Mouse (Mus musculus) MEL (cell line): ENCODE measurements around the gene 1700001C19Rik. TPM values are rescaled to one million over a fixed set of nuclear protein-coding genes. Genes with fewer than 3 reads are reported as not detected.

Experiments used
- DNase-seq: peaks from one replicate; pipeline ENCODE4 v3.0.0; 2011; ENCODE audit warnings: low read depth, low spot score
- H3K27ac ChIP-seq: 2 replicates; pipeline ENCODE4 v1.5.1; 2012; ENCODE audit warnings: low read depth, mild to moderate bottlenecking, control low read depth, low read length, moderate library complexity; ENCODE audit not compliant: control insufficient read depth
- H3K27me3 ChIP-seq, 2 experiments: fragments of 150-350 bp in 1 of 2; sonication (generic) in 1 of 2; 2 replicates each; pipeline ENCODE4 v1.6.1; 2012; ENCODE audit warnings: low read length in 2 of 2, mild to moderate bottlenecking in 2 of 2, improper control_type of control experiment in 1 of 2, moderate library complexity in 1 of 2; ENCODE audit not compliant: insufficient read depth in 2 of 2, control insufficient read depth in 1 of 2
- H3K36me3 ChIP-seq, 2 experiments: 2 replicates each; pipeline ENCODE4 v1.6.1; 2012 to 2014; ENCODE audit warnings: low read length in 2 of 2, improper control_type of control experiment in 1 of 2, inconsistent platforms in 1 of 2, mild to moderate bottlenecking in 1 of 2; ENCODE audit not compliant: insufficient read depth in 2 of 2, control insufficient read depth in 1 of 2
- H3K4me1 ChIP-seq, 2 experiments: fragments of 150-350 bp in 1 of 2; sonication (generic) in 1 of 2; 2 replicates each; pipeline ENCODE4 v1.6.1; 2012; ENCODE audit warnings: low read length in 2 of 2, improper control_type of control experiment in 1 of 2, mild to moderate bottlenecking in 1 of 2; ENCODE audit not compliant: insufficient read depth in 2 of 2, control insufficient read depth in 1 of 2
- H3K4me3 ChIP-seq, 2 experiments: fragments of 150-350 bp in 1 of 2; sonication (generic) in 1 of 2; 2 replicates each; pipeline ENCODE4 v1.5.1; 2012; ENCODE audit warnings: low read depth in 2 of 2, low read length in 2 of 2, mild to moderate bottlenecking in 2 of 2, moderate library complexity in 2 of 2, control low read depth in 1 of 2, improper control_type of control experiment in 1 of 2; ENCODE audit not compliant: control insufficient read depth in 1 of 2, insufficient read depth in 1 of 2
- H3K79me2 ChIP-seq: 2 replicates; pipeline ENCODE4 v1.6.1; 2012; ENCODE audit warnings: mild to moderate bottlenecking, low read length, moderate library complexity; ENCODE audit not compliant: control insufficient read depth, poor library complexity, insufficient read depth
- H3K9ac ChIP-seq: 2 replicates; pipeline ENCODE4 v1.6.1; 2012; ENCODE audit warnings: low read depth, mild to moderate bottlenecking, control low read depth, low read length, moderate library complexity; ENCODE audit not compliant: control insufficient read depth, poor library complexity, severe bottlenecking
- H3K9me3 ChIP-seq: fragments of 150-350 bp; sonication (generic); replicated peaks from 2 replicates; pipeline ENCODE4 v1.6.1; 2012; ENCODE audit warnings: mild to moderate bottlenecking, low read length, improper control_type of control experiment, moderate library complexity; ENCODE audit not compliant: insufficient read depth
- BHLHE40 ChIP-seq: IDR thresholded peaks from 2 replicates; pipeline ENCODE4 v1.6.1; 2012; ENCODE audit warnings: low read depth, mild to moderate bottlenecking, inconsistent platforms, low read length, improper control_type of control experiment, borderline replicate concordance
- CHD1 ChIP-seq: IDR thresholded peaks from 2 replicates; pipeline ENCODE4 v1.6.1; 2012; ENCODE audit warnings: low read depth, mild to moderate bottlenecking, inconsistent platforms, low read length, improper control_type of control experiment
- CTCF ChIP-seq, 3 experiments: IDR thresholded peaks in 2 of 3; conservative IDR thresholded peaks in 1 of 3; 2 replicates each; pipeline ENCODE4 v1.5.1; 2011 to 2012; ENCODE audit warnings: low read length in 3 of 3, low read depth in 2 of 3, mild to moderate bottlenecking in 2 of 3, improper control_type of control experiment in 1 of 3, inconsistent platforms in 1 of 3, mixed read lengths in 1 of 3, moderate library complexity in 1 of 3; ENCODE audit not compliant: control insufficient read depth in 1 of 3, insufficient read depth in 1 of 3, poor library complexity in 1 of 3, severe bottlenecking in 1 of 3
- E2F4 ChIP-seq: IDR thresholded peaks from 2 replicates; pipeline ENCODE4 v1.6.1; 2011; ENCODE audit warnings: low read depth, low read length, improper control_type of control experiment, borderline replicate concordance
- ELF1 ChIP-seq: IDR thresholded peaks from 2 replicates; pipeline ENCODE4 v1.6.1; 2014; ENCODE audit warnings: low read depth, mild to moderate bottlenecking, inconsistent platforms, low read length, improper control_type of control experiment, moderate library complexity
- EP300 ChIP-seq, 2 experiments: IDR thresholded peaks; 2 replicates each; pipeline ENCODE4 v1.6.1; 2011; ENCODE audit warnings: improper control_type of control experiment in 2 of 2, low read length in 2 of 2, low read depth in 1 of 2, mild to moderate bottlenecking in 1 of 2
- ETS1 ChIP-seq: IDR thresholded peaks from 2 replicates; pipeline ENCODE4 v1.6.1; 2012; ENCODE audit warnings: low read depth, mild to moderate bottlenecking, inconsistent platforms, low read length, improper control_type of control experiment, moderate library complexity
- GABPA ChIP-seq: IDR thresholded peaks from 2 replicates; pipeline ENCODE4 v1.6.1; 2012; ENCODE audit warnings: low read depth, mild to moderate bottlenecking, inconsistent platforms, low read length, improper control_type of control experiment, moderate library complexity
- GATA1 ChIP-seq: IDR thresholded peaks from 2 replicates; pipeline ENCODE4 v1.6.1; 2011; ENCODE audit warnings: low read depth, low read length, improper control_type of control experiment
- HCFC1 ChIP-seq: IDR thresholded peaks from 2 replicates; pipeline ENCODE4 v1.6.1; 2012; ENCODE audit warnings: low read depth, mild to moderate bottlenecking, inconsistent platforms, low read length, improper control_type of control experiment, moderate library complexity
- KAT2A ChIP-seq: conservative IDR thresholded peaks from 2 replicates; pipeline ENCODE4 v1.6.1; 2012; ENCODE audit warnings: low read depth, low read length, improper control_type of control experiment, inconsistent platforms
- MAFK ChIP-seq: IDR thresholded peaks from 2 replicates; pipeline ENCODE4 v1.6.1; 2011; ENCODE audit warnings: low read depth, mild to moderate bottlenecking, low read length, improper control_type of control experiment, borderline replicate concordance
- MEF2A ChIP-seq: IDR thresholded peaks from 2 replicates; pipeline ENCODE4 v1.6.1; 2014; ENCODE audit warnings: low read depth, mild to moderate bottlenecking, inconsistent platforms, low read length, improper control_type of control experiment; ENCODE audit not compliant: poor library complexity, insufficient replicate concordance, severe bottlenecking; ENCODE audit errors: extremely low read depth
- NELFE ChIP-seq: IDR thresholded peaks from 2 replicates; pipeline ENCODE4 v1.6.1; 2011; ENCODE audit warnings: low read depth, low read length, improper control_type of control experiment
- NRF1 ChIP-seq: IDR thresholded peaks from 2 replicates; pipeline ENCODE4 v1.6.1; 2014; ENCODE audit warnings: low read depth, mild to moderate bottlenecking, inconsistent platforms, low read length, improper control_type of control experiment, moderate library complexity; ENCODE audit not compliant: poor library complexity, insufficient read depth, severe bottlenecking
- POLR2AphosphoS5 ChIP-seq: IDR thresholded peaks from 2 replicates; pipeline ENCODE4 v1.6.1; 2012; ENCODE audit warnings: low read depth, borderline replicate concordance, mild to moderate bottlenecking, inconsistent platforms, low read length, moderate library complexity, mixed read lengths
- RAD21 ChIP-seq: IDR thresholded peaks from 2 replicates; pipeline ENCODE4 v1.6.1; 2011; ENCODE audit warnings: mild to moderate bottlenecking, low read depth, low read length, improper control_type of control experiment
- SIN3A ChIP-seq: IDR thresholded peaks from 2 replicates; pipeline ENCODE4 v1.6.1; 2012; ENCODE audit warnings: low read length, improper control_type of control experiment, inconsistent platforms
- SMC3 ChIP-seq: IDR thresholded peaks from 2 replicates; pipeline ENCODE4 v1.6.1; 2011; ENCODE audit warnings: low read depth, low read length, improper control_type of control experiment
- TAL1 ChIP-seq: IDR thresholded peaks from 2 replicates; pipeline ENCODE4 v1.6.1; 2012; ENCODE audit warnings: mild to moderate bottlenecking, inconsistent platforms, low read length, moderate library complexity, mixed read lengths
- TCF12 ChIP-seq: IDR thresholded peaks from 2 replicates; pipeline ENCODE4 v1.6.1; 2014; ENCODE audit warnings: low read depth, mild to moderate bottlenecking, inconsistent platforms, low read length, improper control_type of control experiment, moderate library complexity
- UBTF ChIP-seq: IDR thresholded peaks from 2 replicates; pipeline ENCODE4 v1.6.1; 2012; ENCODE audit warnings: low read depth, mild to moderate bottlenecking, inconsistent platforms, low read length, improper control_type of control experiment, moderate library complexity, borderline replicate concordance; ENCODE audit not compliant: insufficient read depth
- ZKSCAN1 ChIP-seq: IDR thresholded peaks from 2 replicates; pipeline ENCODE4 v1.6.1; 2012; ENCODE audit warnings: low read depth, mild to moderate bottlenecking, inconsistent platforms, low read length, improper control_type of control experiment, moderate library complexity
- ZNF384 ChIP-seq: IDR thresholded peaks from 2 replicates; pipeline ENCODE4 v1.6.1; 2012; ENCODE audit warnings: low read depth, mild to moderate bottlenecking, inconsistent platforms, low read length, improper control_type of control experiment
- polyA plus RNA-seq, 2 experiments: library from polyadenylated mRNA; stranded (reverse) in 1 of 2; unstranded in 1 of 2; fragments of >175 nt in 1 of 2; fragments of >200 nt in 1 of 2; gene quantifications; 2 replicates each; pipeline versions ENCODE4 v1.2.1 to v1.2.4; 2012; ENCODE audit warnings: low replicate concordance in 2 of 2, low read depth in 1 of 2; ENCODE audit not compliant: insufficient read length in 2 of 2, insufficient read depth in 1 of 2, missing spikeins in 1 of 2
- total RNA-seq: library from RNA; depleted of rRNA; stranded (reverse); fragments of 300-350 nt; gene quantifications from 2 replicates; pipeline ENCODE4 v1.2.3, GENCODE M21; 2012

Gene 1700001C19Rik
- total and polyA plus RNA-seq, 3 experiments: not detected

GRCm38 (mm10) chr17:47427316-47427715, 9.9 kb downstream of the 1700001C19Rik start:
- Histone ChIP-seq H3K4me1 (no peaks in the 10 kb centered on the region; a peak in 1 of 4 replicates), H3K36me3 (no peaks in the 10 kb centered on the region), H3K9me3 (no peaks in the 10 kb centered on the region), H3K4me3 (no peak overlapping the region), H3K27ac (no peak overlapping the region), H3K79me2 (no peaks in the 10 kb centered on the region), H3K9ac (no peak overlapping the region), H3K27me3 (peaks cover 0 to 2% of the 10 kb centered on the region in 2 experiments; a peak in 1 of 4 replicates)
- peak; percentile 13 for DNase-seq
- TF ChIP-seq MAFK (no peak), KAT2A (no peak), ELF1 (no peak), RAD21 (peak; percentile 28), CHD1 (no peak), CTCF (IDR thresholded peaks at IDR 0.05 in 2 of 3, conservative IDR thresholded peaks at IDR 0.05 in 1 of 3; ENCODE audit: control insufficient read depth in 1 of 3, insufficient read depth in 1 of 3, low read depth in 2 of 3, low read length in 3 of 3, poor library complexity in 1 of 3, severe bottlenecking in 1 of 3) (peak; percentile 28 to 58 (median 46); a peak in 5 of 6 replicates), TAL1 (no peak), SIN3A (no peak), E2F4 (no peak), BHLHE40 (no peak), NELFE (no peak), MEF2A (no peak), TCF12 (no peak), HCFC1 (no peak), SMC3 (peak; percentile 33; the same call in 1 of the 2 replicates), UBTF (no peak), ZNF384 (no peak), POLR2AphosphoS5 (no peak), GABPA (no peak), GATA1 (no peak), ZKSCAN1 (no peak), ETS1 (no peak), NRF1 (no peak), EP300 (IDR thresholded peaks at IDR 0.05; ENCODE audit: low read depth in 1 of 2, low read length in 2 of 2) (no peak)
